ENCODE assay signal across 8 mouse cellular contexts in genomic region chr11:4975623-4976022, GRCm38 (mm10). TPM values are rescaled to one million over a fixed set of nuclear protein-coding genes. Genes with fewer than 3 reads are reported as not detected.
DNase-seq lines count a peak whose midpoint lies in the region; ATAC-seq and TF ChIP-seq lines count a peak whose summit lies in the region.

No protein-coding gene starts in this region.

- H3K9ac ChIP-seq in heart, embryonic 12.5 days = no peak overlapping the region
- no peak overlapping the region for H3K9ac ChIP-seq in kidney, embryonic 16.5 days (replicated peaks; ENCODE audit: low read length)
- H3K9ac ChIP-seq in lung, embryonic 15.5 days = no peak overlapping the region

- DNase-seq in CD4-positive, CD25-positive, alpha-beta regulatory T cell, adult 2 months (ENCODE audit: low read depth, low spot score) = peak; percentile 92
- peak; percentile 86 for DNase-seq in thymus, postnatal 0 days (ENCODE audit: low spot score)

- ATAC-seq in activated CD4-positive, CD25-positive, alpha-beta regulatory T cell, adult 4 months = peak; percentile 52
- peak; percentile 37; the same call in 1 of the 2 replicates for ATAC-seq in common myeloid progenitor, adult 5-6 weeks (replicated peaks; ENCODE audit: low read depth, poor library complexity, severe bottlenecking)
- peak; percentile 57; the same call in 1 of the 2 replicates for ATAC-seq in heart, embryonic 12.5 days (ENCODE audit: insufficient number of reproducible peaks, low FRiP score)
- ATAC-seq in kidney, embryonic 16.5 days (ENCODE audit: low FRiP score, low TSS enrichment) = peak; percentile 60; the same call in 1 of the 2 replicates
- ATAC-seq in lung, embryonic 15.5 days (ENCODE audit: borderline replicate concordance, extremely low read depth, low FRiP score, low TSS enrichment) = no peak

- 4% methylated on average over 14 of the region's 14 CpGs for WGBS in heart, embryonic 12.5 days
- 6% methylated on average over 14 of the region's 14 CpGs for WGBS in kidney, embryonic 16.5 days
- WGBS in lung, embryonic 15.5 days = 7% methylated on average over 14 of the region's 14 CpGs
- WGBS in olfactory bulb, adult 2 months = 7% methylated on average over 14 of the region's 14 CpGs

- H3K27ac ChIP-seq in heart, embryonic 12.5 days (ENCODE audit: poor library complexity, severe bottlenecking) = no peak overlapping the region
- H3K27ac ChIP-seq in kidney, embryonic 16.5 days (ENCODE audit: low read length) = peak overlapping the region; percentile 65; the same call in 1 of the 2 replicates
- H3K27ac ChIP-seq in lung, embryonic 15.5 days = peak overlapping the region; percentile 81
- H3K27ac ChIP-seq in olfactory bulb, adult 2 months (ENCODE audit: insufficient read depth, low read depth, low read length) = no peak overlapping the region

- no peak for TF ChIP-seq POLR2A in olfactory bulb, adult 2 months (IDR thresholded peaks at IDR 0.05; ENCODE audit: insufficient read depth, low read depth, low read length)

- no peak overlapping the region for H3K4me3 ChIP-seq in heart, embryonic 12.5 days
- no peak overlapping the region for H3K4me3 ChIP-seq in kidney, embryonic 16.5 days (ENCODE audit: low read length)
- H3K4me3 ChIP-seq in lung, embryonic 15.5 days = no peak overlapping the region
- H3K4me3 ChIP-seq in olfactory bulb, adult 2 months (ENCODE audit: insufficient read depth, low read depth, low read length) = no peak overlapping the region

- H3K4me2 ChIP-seq in heart, embryonic 12.5 days = peak overlapping the region; percentile 58
- peak overlapping the region; percentile 32; the same call in 1 of the 2 replicates for H3K4me2 ChIP-seq in kidney, embryonic 16.5 days (replicated peaks; ENCODE audit: low read depth, low read length)
- 0 out of 2 replicates have a peak overlapping the region, but pooled peaks have one; percentile 22 for H3K4me2 ChIP-seq in lung, embryonic 15.5 days

- H3K9me3 ChIP-seq in heart, embryonic 12.5 days (replicated peaks) = no peaks in the 10 kb centered on the region
- no peaks in the 10 kb centered on the region for H3K9me3 ChIP-seq in kidney, embryonic 16.5 days (ENCODE audit: low read length)
- no peaks in the 10 kb centered on the region for H3K9me3 ChIP-seq in lung, embryonic 15.5 days

- no peaks in the 10 kb centered on the region for H3K4me1 ChIP-seq in heart, embryonic 12.5 days (replicated peaks)
- peaks cover 7% of the 10 kb centered on the region; the same call in 1 of the 2 replicates for H3K4me1 ChIP-seq in kidney, embryonic 16.5 days (ENCODE audit: insufficient read depth, low read length)
- no peaks in the 10 kb centered on the region for H3K4me1 ChIP-seq in lung, embryonic 15.5 days
- H3K4me1 ChIP-seq in olfactory bulb, adult 2 months (ENCODE audit: control insufficient read depth, insufficient read depth, low read length) = peaks cover 4% of the 10 kb centered on the region

- peak; percentile 45 for TF ChIP-seq CTCF in olfactory bulb, adult 2 months (IDR thresholded peaks at IDR 0.05; ENCODE audit: insufficient read depth, low read depth, low read length)

- no peaks in the 10 kb centered on the region for H3K36me3 ChIP-seq in heart, embryonic 12.5 days
- no peaks in the 10 kb centered on the region for H3K36me3 ChIP-seq in kidney, embryonic 16.5 days (ENCODE audit: insufficient read depth, low read length)
- no peaks in the 10 kb centered on the region for H3K36me3 ChIP-seq in lung, embryonic 15.5 days

- peaks cover 14% of the 10 kb centered on the region for H3K27me3 ChIP-seq in heart, embryonic 12.5 days (replicated peaks)
- no peaks in the 10 kb centered on the region; the same call in 1 of the 2 replicates for H3K27me3 ChIP-seq in kidney, embryonic 16.5 days (ENCODE audit: insufficient read depth, low read length)
- no peaks in the 10 kb centered on the region for H3K27me3 ChIP-seq in lung, embryonic 15.5 days

RNA-seq across cellular contexts. Expression of gene Ap1b1, which starts 11.0 kb away (rescaled TPM):
- polyA plus RNA-seq in activated CD4-positive, CD25-positive, alpha-beta regulatory T cell, adult 4 months (2017; shearing (Covaris generic)) = 10 to 100 TPM; 51.9 to 60.4 TPM
- 69.1 and 72.2 TPM in 2 replicates for total RNA-seq in common myeloid progenitor, adult 5-6 weeks (2017)
- 51.4 and 56.4 TPM in 2 replicates for polyA plus RNA-seq in heart, embryonic 12.5 days (2016; fragmentation: Nextera tagmentation; extraction: Ambion mirVana)
- polyA plus RNA-seq in kidney, embryonic 16.5 days (2015; fragmentation: Nextera tagmentation; extraction: Ambion mirVana) = 76.9 and 79.1 TPM in 2 replicates
- 44.0 and 50.5 TPM in 2 replicates for polyA plus RNA-seq in lung, embryonic 15.5 days (2015; fragmentation: Nextera tagmentation; extraction: Ambion mirVana)
- 603 TPM in 1 of 2 replicates, not detected in the other for polyA plus RNA-seq in olfactory bulb, adult 2 months (2012; ENCODE audit: insufficient read depth, insufficient read length, low replicate concordance, missing spikeins)
- polyA plus RNA-seq in thymus, postnatal 0 days (2015; fragmentation: Nextera tagmentation; extraction: Ambion mirVana) = 56.7 and 59.0 TPM in 2 replicates

RNA-seq across cellular contexts. Expression of gene Nefh, which starts 27.8 kb away (rescaled TPM):
- 1 to 10 TPM; 6.5 to 9.2 TPM for polyA plus RNA-seq in activated CD4-positive, CD25-positive, alpha-beta regulatory T cell, adult 4 months (2017; shearing (Covaris generic))
- total RNA-seq in common myeloid progenitor, adult 5-6 weeks (2017) = 12.6 and 16.7 TPM in 2 replicates
- 0.58 and 0.66 TPM in 2 replicates for polyA plus RNA-seq in heart, embryonic 12.5 days (2016; fragmentation: Nextera tagmentation; extraction: Ambion mirVana)
- polyA plus RNA-seq in kidney, embryonic 16.5 days (2015; fragmentation: Nextera tagmentation; extraction: Ambion mirVana) = 0.19 TPM in 2 replicates
- 0.26 TPM in 2 replicates for polyA plus RNA-seq in lung, embryonic 15.5 days (2015; fragmentation: Nextera tagmentation; extraction: Ambion mirVana)
- not detected in 2 replicates for polyA plus RNA-seq in olfactory bulb, adult 2 months (2012; ENCODE audit: insufficient read depth, insufficient read length, low replicate concordance, missing spikeins)
- polyA plus RNA-seq in thymus, postnatal 0 days (2015; fragmentation: Nextera tagmentation; extraction: Ambion mirVana) = 3.1 and 3.9 TPM in 2 replicates

Comparison
In these comparisons a context has a peak if more than half of its experiments do, and no peak if none do; other contexts are left out.
1. H3K27ac ChIP-seq: peak in kidney, embryonic 16.5 days (single experiment) and lung, embryonic 15.5 days (single experiment); none in heart, embryonic 12.5 days (single experiment) and olfactory bulb, adult 2 months (single experiment).
2. Peak in every context shown above with its lines, with median percentiles within 50 percentile points of each other: H3K4me2 ChIP-seq.